Mouse (Mus musculus) fibroblast of lung, adult 2 months (primary cell): ENCODE measurements around the gene Aspscr1.

ENCODE experiments used
- DNase-seq: peaks from one replicate; pipeline ENCODE4 v3.0.0-alpha.2; 2011; ENCODE audit warnings: low read depth

Aspscr1 gene

GRCm38 (mm10) chr11:120733521-120733920 lies 60.7 kb downstream of the Aspscr1 start:
- no peak for DNase-seq

GRCm38 (mm10) chr11:120736424-120736823 lies 63.7 kb downstream of the Aspscr1 start:
- no peak for DNase-seq

GRCm38 (mm10) chr11:120740981-120741380 lies 68.2 kb downstream of the Aspscr1 start:
- no peak for DNase-seq

- DNase-seq, result no peak
These were observed 71.4 kb downstream of the Aspscr1 start for GRCm38 (mm10) chr11:120744121-120744701.

- no peak for DNase-seq
These were observed 75.2 kb downstream of the Aspscr1 start for GRCm38 (mm10) chr11:120747974-120748373.

GRCm38 (mm10) chr11:120749430-120749829 lies 76.7 kb downstream of the Aspscr1 start:
- DNase-seq, result no peak

- DNase-seq, result no peak
These were observed 78.8 kb downstream of the Aspscr1 start for GRCm38 (mm10) chr11:120751606-120752005.
